Mouse (Mus musculus) E14TG2a.4 (cell line): ENCODE data around the gene Gm8362.
"Not testable (repeated sequence)": the region's sequence is repeated elsewhere in the genome, so short reads cannot be mapped to it uniquely, and the experiment has no call there.

Experiments
- CTCF ChIP-seq: conservative IDR thresholded peaks from 2 replicates; pipeline ENCODE4 v1.5.1; 2014; ENCODE audit warnings: low read length
- NANOG ChIP-seq: IDR thresholded peaks from 2 replicates; pipeline ENCODE4 v1.6.1; 2014; ENCODE audit warnings: borderline replicate concordance, low read length, mixed read lengths

- not testable (repeated sequence) for TF ChIP-seq CTCF, NANOG
Observed at GRCm38 (mm10) chr14:6742232-6742631, 32.0 kb downstream of the Gm8362 start, which contains the start of gene Gm3636.
